In genomic region chr12:39785026-39785425, GRCm38 (mm10) we compare ENCODE assay signal across 31 mouse cellular contexts.
DNase-seq lines count a peak whose midpoint lies in the region; ATAC-seq lines count a peak whose summit lies in the region.
"Had no signal": no experiment of that assay in that cellular context is flagged by ENCODE, and none has a peak within 500 bp of the region (broad histone marks: within the 10 kb centered on the region; RNA-seq: fewer than 3 reads in every experiment).

No protein-coding gene starts in this region.

- H3K27me3 ChIP-seq in intestine, embryonic 15.5 days (replicated peaks) = no peaks in the 10 kb centered on the region
- no peaks in the 10 kb centered on the region for H3K27me3 ChIP-seq in neural tube, embryonic 14.5 days (ENCODE audit: control insufficient read depth, insufficient read depth, low read length)
- no peaks in the 10 kb centered on the region for H3K27me3 ChIP-seq in heart, embryonic 10.5 days (ENCODE audit: insufficient read depth, poor library complexity, severe bottlenecking)
- H3K27me3 ChIP-seq: embryonic facial prominence, embryonic 15.5 days; forebrain, embryonic 12.5 days; hindbrain, embryonic 13.5 days; liver, embryonic 15.5 days; midbrain, embryonic 15.5 days; neural tube, embryonic 13.5 days had no signal

- peak; percentile 19 for DNase-seq in embryo, embryonic 11 days
- no peak for DNase-seq in embryo, embryonic 9.5 days (ENCODE audit: extremely low spot score)
- peak; percentile 12 for DNase-seq in kidney, postnatal 14 days
- no peak for DNase-seq in kidney, postnatal 4 days
- no peak for DNase-seq in MN1 (ENCODE audit: low spot score)
- DNase-seq in heart, embryonic 10.5 days (ENCODE audit: low spot score) = no peak
- DNase-seq: adrenal gland, postnatal 10 days; cerebellum, adult 8-10 months; cerebellum, postnatal 25 days; forebrain, postnatal 0 days; gastrocnemius, postnatal 10 days; heart, adult 11 months; heart, postnatal 36 days; kidney, adult 9 months; lung, embryonic 14.5 days; lung, postnatal 14 days; spleen, adult 18-20 months; thymus, postnatal 14 days had no signal

- no peaks in the 10 kb centered on the region for H3K9me3 ChIP-seq in intestine, embryonic 15.5 days
- H3K9me3 ChIP-seq in neural tube, embryonic 14.5 days (ENCODE audit: control insufficient read depth, low read length) = no peaks in the 10 kb centered on the region
- H3K9me3 ChIP-seq in heart, embryonic 10.5 days = no peaks in the 10 kb centered on the region
- H3K9me3 ChIP-seq: embryonic facial prominence, embryonic 10.5 days; embryonic facial prominence, embryonic 15.5 days; forebrain, embryonic 12.5 days; G1E; hindbrain, embryonic 13.5 days; liver, embryonic 15.5 days; midbrain, embryonic 10.5 days; midbrain, embryonic 15.5 days; neural tube, embryonic 13.5 days had no signal

- no peak overlapping the region for H3K4me2 ChIP-seq in intestine, embryonic 15.5 days (replicated peaks)
- H3K4me2 ChIP-seq in neural tube, embryonic 14.5 days (ENCODE audit: low read depth, low read length) = no peak overlapping the region
- H3K4me2 ChIP-seq: embryonic facial prominence, embryonic 15.5 days; forebrain, embryonic 12.5 days; heart, embryonic 11.5 days; hindbrain, embryonic 13.5 days; liver, embryonic 15.5 days; lung, embryonic 14.5 days; midbrain, embryonic 15.5 days; neural tube, embryonic 13.5 days had no signal

- 64% methylated on average over 3 of the region's 3 CpGs for WGBS in intestine, embryonic 15.5 days
- whole genome bisulfite sequencing in neural tube, embryonic 14.5 days = 33% methylated on average over 3 of the region's 3 CpGs
- 87% methylated on average over 3 of the region's 3 CpGs for WGBS in heart, embryonic 10.5 days

- H3K4me1 ChIP-seq in intestine, embryonic 15.5 days (replicated peaks) = no peaks in the 10 kb centered on the region
- H3K4me1 ChIP-seq in neural tube, embryonic 14.5 days (ENCODE audit: control insufficient read depth, insufficient read depth, low read length) = 0 out of 2 replicates have a peak, but pooled peaks cover 3% of the 10 kb centered on the region
- no peaks in the 10 kb centered on the region for H3K4me1 ChIP-seq in heart, embryonic 10.5 days
- H3K4me1 ChIP-seq: embryonic facial prominence, embryonic 10.5 days; embryonic facial prominence, embryonic 15.5 days; forebrain, embryonic 12.5 days; liver, embryonic 15.5 days; midbrain, embryonic 10.5 days; midbrain, embryonic 15.5 days had no signal

- H3K4me3 ChIP-seq in intestine, embryonic 15.5 days (replicated peaks) = no peak overlapping the region
- no peak overlapping the region for H3K4me3 ChIP-seq in neural tube, embryonic 14.5 days (ENCODE audit: low read depth, low read length)
- H3K4me3 ChIP-seq in heart, embryonic 10.5 days = no peak overlapping the region
- H3K4me3 ChIP-seq: embryonic facial prominence, embryonic 10.5 days; embryonic facial prominence, embryonic 15.5 days; forebrain, embryonic 12.5 days; hindbrain, embryonic 13.5 days; liver, embryonic 15.5 days; midbrain, embryonic 10.5 days; midbrain, embryonic 15.5 days; neural tube, embryonic 13.5 days had no signal

- H3K9ac ChIP-seq in intestine, embryonic 15.5 days = no peak overlapping the region
- no peak overlapping the region for H3K9ac ChIP-seq in neural tube, embryonic 14.5 days (replicated peaks; ENCODE audit: low read depth, low read length)
- H3K9ac ChIP-seq: embryonic facial prominence, embryonic 15.5 days; forebrain, embryonic 12.5 days; forebrain, postnatal 0 days; hindbrain, embryonic 13.5 days; liver, embryonic 15.5 days; lung, embryonic 14.5 days; midbrain, embryonic 15.5 days; neural tube, embryonic 13.5 days had no signal

- H3K27ac ChIP-seq in intestine, embryonic 15.5 days = no peak overlapping the region
- no peak overlapping the region for H3K27ac ChIP-seq in neural tube, embryonic 14.5 days (ENCODE audit: low read depth, low read length)
- H3K27ac ChIP-seq in heart, embryonic 10.5 days = no peak overlapping the region
- H3K27ac ChIP-seq: embryonic facial prominence, embryonic 10.5 days; embryonic facial prominence, embryonic 15.5 days; forebrain, embryonic 12.5 days; hindbrain, embryonic 13.5 days; liver, embryonic 15.5 days; midbrain, embryonic 10.5 days; midbrain, embryonic 15.5 days; neural tube, embryonic 13.5 days had no signal

- H3K36me3 ChIP-seq in intestine, embryonic 15.5 days = no peaks in the 10 kb centered on the region
- H3K36me3 ChIP-seq in neural tube, embryonic 14.5 days (ENCODE audit: control insufficient read depth, insufficient read depth, low read length) = no peaks in the 10 kb centered on the region
- no peaks in the 10 kb centered on the region for H3K36me3 ChIP-seq in heart, embryonic 10.5 days
- H3K36me3 ChIP-seq: embryonic facial prominence, embryonic 10.5 days; embryonic facial prominence, embryonic 15.5 days; forebrain, embryonic 12.5 days; G1E; hindbrain, embryonic 13.5 days; liver, embryonic 15.5 days; midbrain, embryonic 10.5 days; midbrain, embryonic 15.5 days; neural tube, embryonic 13.5 days had no signal

- ATAC-seq in intestine, embryonic 15.5 days = peak; percentile 82
- ATAC-seq in neural tube, embryonic 14.5 days (ENCODE audit: low read depth) = peak; percentile 69; the same call in 1 of the 2 replicates
- ATAC-seq: forebrain, postnatal 0 days; midbrain, embryonic 15.5 days; Patski had no signal

Comparison
In these comparisons a context has a peak if more than half of its experiments do, and no peak if none do; other contexts are left out.
1. DNase-seq: peak in embryo, embryonic 11 days (single experiment) and kidney, postnatal 14 days (single experiment); none in embryo, embryonic 9.5 days (single experiment), kidney, postnatal 4 days (0 of 2), MN1 (single experiment) and heart, embryonic 10.5 days (single experiment).